Mouse (Mus musculus) spleen, adult 10 weeks (tissue): ENCODE data around the gene Pramel7. TPM values are rescaled to one million over a fixed set of nuclear protein-coding genes. Genes with fewer than 3 reads are reported as not detected.

Source experiments
- polyA plus RNA-seq: library from polyadenylated mRNA; stranded (reverse); fragments of 350-450 nt; fragmentation: Illumina TruSeq; extraction: RNeasy Lipid Tissue Mini Kit (QIAGEN cat#74804); gene quantifications from one replicate; pipeline ENCODE4 v1.2.3, GENCODE M21; 2015; ENCODE audit warnings: low replicate concordance; ENCODE audit not compliant: insufficient read depth

Gene Pramel7
- not detected for polyA plus RNA-seq

DNA sequence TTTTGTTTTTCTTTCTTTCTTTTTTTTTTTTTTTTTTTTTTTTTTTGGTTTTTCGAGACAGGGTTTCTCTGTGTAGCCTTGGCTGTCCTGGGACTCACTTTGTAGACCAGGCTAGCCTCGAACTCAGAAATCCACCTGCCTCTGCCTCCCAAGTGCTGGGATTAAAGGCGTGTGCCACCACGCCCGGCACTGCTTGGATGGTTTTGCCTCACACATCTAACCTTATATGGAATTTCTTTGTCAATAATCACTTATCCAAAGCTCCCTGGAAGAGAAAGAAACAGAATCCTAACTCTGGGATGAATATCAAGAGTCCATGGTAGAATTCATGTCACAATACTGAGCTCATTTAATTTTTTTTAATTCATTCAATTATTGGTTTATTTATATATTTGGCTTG lies at the start of gene Pramel7:
Gene Pramel7, minus strand, starts transcription at position 101 of the 400 bp plus-strand sequence.

DNA sequence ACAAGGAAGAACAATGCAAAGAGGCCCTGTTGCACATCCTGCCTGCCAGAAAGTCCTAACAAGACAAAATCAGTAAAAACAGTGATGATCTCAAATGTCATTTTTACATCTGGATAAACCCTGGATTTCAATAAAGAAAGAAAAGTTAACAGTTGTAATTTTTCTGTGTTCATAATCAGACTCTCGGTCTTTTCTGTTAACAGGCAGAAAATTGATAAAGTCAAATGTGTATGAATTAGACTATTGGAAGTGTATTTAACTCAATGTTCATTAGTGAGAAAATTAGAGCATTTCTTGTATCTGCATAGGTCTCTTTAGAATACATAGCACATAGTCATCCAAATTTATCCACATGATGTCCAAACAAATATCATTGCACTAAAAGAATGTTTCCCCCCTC lies 48.5 kb upstream of the Pramel7 start, which contains the start of gene Olfr1128:
Gene Olfr1128, minus strand, starts transcription at position 101 of the 400 bp plus-strand sequence.

DNA sequence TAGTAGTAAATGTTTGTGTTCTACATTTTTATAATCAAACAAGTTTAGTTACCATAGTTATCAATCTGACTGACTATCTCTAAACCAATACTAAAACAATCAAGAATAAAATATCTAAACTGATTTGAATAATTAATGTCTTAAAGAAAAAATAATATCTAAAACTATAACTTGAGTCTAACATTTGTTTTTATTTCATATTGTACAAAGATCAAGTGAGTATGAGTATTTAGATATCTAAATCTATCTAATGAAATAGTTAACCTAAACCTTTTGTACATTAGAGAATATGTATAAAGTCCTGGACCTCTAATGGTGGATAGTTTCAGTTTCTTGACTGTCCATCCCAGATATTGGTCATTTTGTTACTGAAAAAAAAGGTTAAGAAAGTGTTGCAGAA lies 34.6 kb upstream of the Pramel7 start, which contains the start of gene Olfr153:
Gene Olfr153, plus strand, starts transcription at position 301 of the 400 bp plus-strand sequence.

DNA sequence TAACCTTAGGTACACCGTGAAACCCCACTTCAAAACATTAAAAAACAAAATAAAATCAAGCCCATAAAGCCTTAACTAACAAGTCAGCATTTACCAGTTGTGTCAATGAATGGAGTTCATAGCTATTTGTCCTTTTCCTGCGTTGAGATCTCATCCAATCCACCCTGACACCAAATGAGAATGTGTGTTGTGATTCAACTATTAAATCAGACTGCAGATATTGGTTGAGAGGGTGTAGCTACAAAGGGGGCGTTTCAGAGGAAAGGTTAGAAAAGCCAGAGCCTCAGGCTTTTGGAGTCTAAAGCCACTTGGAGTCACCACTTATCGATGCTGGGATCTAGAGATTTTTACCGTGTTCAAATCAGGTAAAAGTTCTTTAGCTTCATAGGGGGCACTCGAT lies 9.4 kb upstream of the Pramel7 start, which contains the start of gene Pramel6:
Gene Pramel6, plus strand, starts transcription at position 301 of the 400 bp plus-strand sequence.

GRCm38 (mm10) chr2:87453662-87454061 lies 43.2 kb downstream of the Pramel7 start, which contains the start of gene Olfr1126:
Olfr1126 (plus strand) TSS chr2:87453962.

Other genes with a start within 250 kb of the Pramel7 start
- not detected for gene Olfr1115, start 249.1 kb downstream of the Pramel7 start, polyA plus RNA-seq
- not detected for gene Olfr1116, start 229.6 kb downstream of the Pramel7 start, polyA plus RNA-seq
- gene Olfr1118, start 189.5 kb downstream of the Pramel7 start, polyA plus RNA-seq, result not detected
- not detected for gene Olfr1120, start 142.3 kb downstream of the Pramel7 start, polyA plus RNA-seq
- gene Olfr1121, start 127.2 kb downstream of the Pramel7 start, polyA plus RNA-seq, result not detected
- not detected for gene Olfr1122, start 111.2 kb downstream of the Pramel7 start, polyA plus RNA-seq
- not detected for gene Olfr1123, start 80.5 kb downstream of the Pramel7 start, polyA plus RNA-seq
- gene Olfr1124, start 66.8 kb downstream of the Pramel7 start, polyA plus RNA-seq, result not detected
- gene Olfr1126, start 43.1 kb downstream of the Pramel7 start, polyA plus RNA-seq, result not detected
- not detected for gene Pramel6, start 9.5 kb upstream of the Pramel7 start, polyA plus RNA-seq
- gene Olfr153, start 34.7 kb upstream of the Pramel7 start, polyA plus RNA-seq, result not detected
- not detected for gene Olfr1128, start 48.4 kb upstream of the Pramel7 start, polyA plus RNA-seq
- not detected for gene Olfr1129, start 76.8 kb upstream of the Pramel7 start, polyA plus RNA-seq
- not detected for gene Olfr1130, start 109.1 kb upstream of the Pramel7 start, polyA plus RNA-seq
- gene Olfr1131, start 130.0 kb upstream of the Pramel7 start, polyA plus RNA-seq, result not detected
- gene Olfr1132, start 140.4 kb upstream of the Pramel7 start, polyA plus RNA-seq, result not detected
- not detected for gene Olfr1133, start 150.3 kb upstream of the Pramel7 start, polyA plus RNA-seq
- gene Olfr1134, start 161.4 kb upstream of the Pramel7 start, polyA plus RNA-seq, result not detected
- not detected for gene Olfr1135, start 176.6 kb upstream of the Pramel7 start, polyA plus RNA-seq
- not detected for gene Olfr1136, start 196.9 kb upstream of the Pramel7 start, polyA plus RNA-seq
- not detected for gene Olfr1137, start 216.1 kb upstream of the Pramel7 start, polyA plus RNA-seq
- not detected for gene Olfr1138, start 242.9 kb upstream of the Pramel7 start, polyA plus RNA-seq
- gene Olfr1140, start 246.7 kb upstream of the Pramel7 start, polyA plus RNA-seq, result not detected